Mouse (Mus musculus): ENCODE results near the gene Fah.

Gene Fah

DNA sequence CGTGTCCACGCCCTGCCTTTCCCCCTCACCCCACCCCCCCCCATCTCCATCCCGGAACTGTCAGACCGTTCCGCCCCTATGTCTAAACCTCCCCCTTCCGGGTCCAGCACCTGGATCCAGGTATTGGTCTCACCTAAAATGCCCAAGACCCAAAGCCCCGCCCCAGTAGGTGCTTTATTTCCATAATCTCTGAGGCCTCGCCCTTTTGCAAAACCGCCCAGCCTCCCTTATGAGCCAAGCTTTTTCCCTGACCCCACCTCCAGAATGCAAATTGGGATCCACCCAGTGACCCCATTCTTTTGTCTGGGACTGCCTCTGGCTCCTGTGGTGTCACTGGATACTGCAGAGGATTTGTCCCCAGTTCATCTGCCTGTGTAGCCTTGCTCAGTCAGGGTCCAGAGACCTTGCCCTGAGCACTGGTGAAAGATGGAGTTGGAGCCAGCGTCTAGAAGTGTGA is at the start of gene Fah:
Gene Fah, minus strand, starts transcription at position 430 of the 457 bp plus-strand sequence.
- 8% methylated on average over 10 of the region's 10 CpGs for WGBS

DNA sequence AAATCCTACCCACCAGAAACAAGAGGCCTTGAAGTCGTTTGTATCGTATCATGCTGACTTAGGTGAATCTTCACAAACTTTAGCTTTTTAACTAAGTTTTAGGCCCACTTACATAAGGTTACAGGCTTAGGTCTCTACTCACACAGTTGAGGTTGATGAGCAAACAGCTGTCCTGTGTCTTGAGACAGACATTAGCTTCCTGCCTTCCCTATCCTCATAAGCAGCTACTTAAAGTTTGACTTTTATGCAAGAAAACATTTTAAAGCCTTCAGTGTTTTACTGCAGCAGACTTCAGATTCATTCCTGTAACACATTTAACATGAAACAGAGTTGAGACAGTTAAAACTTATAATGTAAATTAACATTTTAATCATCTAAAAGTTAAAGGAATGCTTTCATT is 46.2 kb upstream of the Fah start:
- 80% methylated on average over 2 of the region's 2 CpGs for WGBS

DNA sequence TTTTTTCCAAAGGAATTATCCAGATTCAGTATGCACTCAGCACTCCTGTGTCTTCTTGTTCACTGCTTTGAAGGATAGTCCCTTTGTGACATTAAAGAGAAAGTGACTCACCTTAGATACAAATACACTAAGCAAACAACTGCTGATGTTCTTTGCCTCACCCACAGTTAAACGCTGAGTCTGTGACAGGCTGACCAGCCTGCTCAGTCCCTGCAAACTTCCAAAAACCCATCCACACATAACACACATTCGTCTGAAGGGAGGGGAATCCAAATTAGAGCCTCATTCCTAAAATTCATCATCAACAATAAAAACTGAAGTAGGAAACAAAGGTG is 45.4 kb upstream of the Fah start:
- WGBS, result 64% methylated on average over 2 of the region's 2 CpGs

DNA sequence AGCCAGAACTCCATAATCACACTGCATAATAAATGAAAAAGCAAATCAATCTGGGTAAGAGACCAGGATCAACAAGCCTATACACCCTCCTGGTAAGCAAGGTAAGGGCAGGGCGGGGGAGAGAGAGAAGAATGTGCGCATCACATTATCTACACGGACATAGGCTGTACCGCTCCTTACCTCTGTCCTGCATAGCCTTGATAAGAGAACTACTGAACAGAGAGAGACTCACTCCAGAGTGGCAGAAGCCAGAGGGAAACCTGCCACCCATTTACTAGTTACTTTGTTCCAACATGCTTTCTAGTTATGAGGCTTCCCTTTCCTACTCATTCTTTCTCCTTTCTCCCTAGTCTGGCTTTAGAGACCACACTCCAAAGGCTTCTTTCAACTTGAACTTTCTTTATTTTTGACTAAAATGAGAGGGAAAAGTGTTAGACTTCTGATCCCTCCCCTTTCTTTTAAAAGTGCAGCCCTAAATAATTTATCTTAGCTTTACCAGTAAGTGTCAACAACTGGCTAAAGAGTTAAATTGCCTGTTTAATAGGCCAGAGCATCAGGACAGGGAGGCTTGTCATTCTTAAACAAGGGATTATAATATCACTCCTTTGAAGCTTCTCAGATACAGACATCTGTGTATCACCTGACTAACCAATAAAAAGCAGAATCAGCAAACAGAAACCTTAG is 44.9 kb upstream of the Fah start:
- WGBS, result 91% methylated on average over 4 of the region's 4 CpGs

DNA sequence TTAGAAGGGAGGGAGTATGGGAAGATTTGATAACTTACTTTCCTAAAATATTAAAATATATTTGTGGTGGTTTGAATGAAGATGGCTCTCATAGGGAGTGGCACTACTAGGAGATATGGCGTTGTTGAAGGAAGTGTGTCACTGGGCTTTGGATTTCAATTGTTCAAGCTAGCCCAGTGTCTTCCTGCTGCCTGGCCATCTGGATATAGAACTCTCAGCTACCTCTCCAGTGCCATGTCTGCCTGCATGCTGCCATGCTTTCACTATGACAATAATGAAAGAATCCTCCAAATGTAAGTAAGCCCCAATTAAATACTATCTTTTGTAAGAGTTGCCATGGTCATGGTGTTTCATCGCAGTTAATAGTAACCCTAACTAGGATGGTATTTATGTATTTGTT is 42.5 kb upstream of the Fah start:
- 78% methylated on average over 2 of the region's 2 CpGs for WGBS

DNA sequence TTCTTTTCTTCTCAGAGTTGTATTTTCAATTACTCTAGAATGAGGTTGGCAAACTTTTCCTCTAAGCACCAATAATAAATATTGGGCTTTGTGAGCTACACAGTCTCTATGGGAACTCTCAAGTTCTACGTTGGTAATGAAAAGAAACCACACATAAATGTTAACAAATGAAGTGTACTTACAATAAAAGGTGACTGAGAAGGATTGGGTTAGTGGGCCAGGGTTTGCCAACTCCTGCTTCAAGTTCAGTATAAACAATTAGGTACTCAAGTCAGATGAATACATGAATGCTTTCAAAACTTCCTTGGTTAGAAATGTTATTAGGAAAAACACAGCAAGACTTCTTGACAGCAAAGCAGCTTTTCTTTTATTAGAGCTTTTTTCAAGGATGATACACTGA is 39.7 kb upstream of the Fah start:
- WGBS, result 56% methylated on average over 1 of the region's 1 CpGs

DNA sequence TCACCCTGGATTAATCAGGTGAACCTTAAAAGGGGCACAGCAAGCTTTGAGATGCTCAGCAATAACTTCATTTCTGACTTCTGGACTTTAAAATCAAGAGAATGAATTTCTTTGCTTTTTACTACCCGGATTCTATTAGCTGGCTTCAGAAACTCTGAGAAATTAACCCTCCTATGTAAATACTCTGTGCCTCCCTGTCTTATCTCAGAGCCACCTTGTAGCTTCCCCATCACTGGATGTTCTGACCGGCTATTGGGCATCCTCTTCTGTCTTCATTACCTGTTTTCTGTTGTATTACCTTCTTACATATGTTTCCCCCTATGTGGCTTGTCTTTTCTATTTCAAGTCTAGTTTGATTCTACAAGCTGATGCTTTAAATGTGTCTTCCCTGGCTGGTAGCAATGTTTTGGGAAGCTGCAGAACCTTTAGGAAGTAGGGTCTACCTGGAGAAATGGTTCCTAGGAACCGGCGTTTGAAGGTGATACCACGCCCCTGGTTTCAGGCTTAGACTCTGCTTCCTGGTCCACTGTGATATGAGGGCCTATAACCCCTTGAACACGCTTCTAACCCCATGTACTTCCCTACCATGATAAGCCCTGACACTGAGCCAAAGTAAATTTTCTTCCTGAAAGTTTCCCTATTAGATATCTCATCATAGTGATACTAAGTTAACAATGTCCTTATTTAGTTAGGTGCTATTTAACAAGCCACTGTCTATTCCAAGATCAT is 36.9 kb upstream of the Fah start:
- 97% methylated on average over 6 of the region's 6 CpGs for WGBS

DNA sequence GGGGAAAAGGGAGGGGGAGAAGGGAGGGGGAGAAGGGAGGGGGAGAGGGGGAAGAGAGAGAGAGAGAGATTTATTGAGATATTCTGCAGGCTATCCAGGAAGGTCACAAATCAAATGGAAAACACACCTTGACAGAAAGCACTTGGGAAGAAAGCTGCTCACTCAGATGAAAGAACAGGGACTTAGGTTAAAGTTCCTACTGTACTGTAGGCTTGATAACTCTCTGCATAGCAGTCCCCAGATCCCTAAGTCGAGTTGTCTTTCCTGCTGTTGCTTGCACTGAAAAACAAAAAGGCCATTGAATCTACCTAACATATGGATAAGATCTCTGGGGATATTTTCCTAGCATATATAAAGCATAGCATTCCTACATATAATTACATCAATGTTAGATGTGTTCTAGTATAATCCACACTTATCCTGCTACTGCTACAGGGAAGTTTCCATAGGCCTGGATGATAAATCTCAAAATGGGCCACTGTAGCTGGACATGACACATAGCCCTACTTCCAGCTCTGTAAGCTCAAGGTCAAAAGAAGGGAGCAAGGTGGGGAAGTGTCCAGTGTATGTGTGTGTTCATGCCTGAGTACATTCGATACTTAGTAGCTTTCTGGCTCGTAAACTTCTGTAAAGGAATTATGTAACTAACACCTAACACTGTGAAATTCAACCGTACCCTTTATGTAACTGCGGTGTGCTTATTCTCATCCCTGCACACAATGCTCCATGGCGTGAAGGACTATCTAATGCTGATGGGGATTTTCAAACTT is 35.8 kb upstream of the Fah start:
- WGBS, result 75% methylated on average over 6 of the region's 6 CpGs

DNA sequence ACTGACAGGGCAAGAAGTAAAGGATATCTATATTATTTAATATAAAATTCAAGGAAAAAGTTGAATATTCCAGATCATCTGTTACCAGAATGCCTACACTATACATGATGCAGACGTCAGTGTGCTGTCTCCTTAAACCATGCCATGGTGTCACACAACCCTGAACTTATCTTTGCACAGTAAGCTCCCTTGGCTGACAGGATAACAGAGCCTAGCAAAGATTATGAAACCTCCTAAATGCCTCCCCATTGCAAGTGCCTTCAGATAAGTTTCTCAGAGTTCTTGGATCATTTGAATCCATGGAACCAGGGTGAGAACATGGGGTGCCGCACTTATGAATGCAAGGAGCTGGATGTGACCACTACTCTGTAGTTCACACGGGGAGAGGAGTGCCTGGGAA is 25.4 kb upstream of the Fah start:
- WGBS, result 92% methylated on average over 3 of the region's 3 CpGs

DNA sequence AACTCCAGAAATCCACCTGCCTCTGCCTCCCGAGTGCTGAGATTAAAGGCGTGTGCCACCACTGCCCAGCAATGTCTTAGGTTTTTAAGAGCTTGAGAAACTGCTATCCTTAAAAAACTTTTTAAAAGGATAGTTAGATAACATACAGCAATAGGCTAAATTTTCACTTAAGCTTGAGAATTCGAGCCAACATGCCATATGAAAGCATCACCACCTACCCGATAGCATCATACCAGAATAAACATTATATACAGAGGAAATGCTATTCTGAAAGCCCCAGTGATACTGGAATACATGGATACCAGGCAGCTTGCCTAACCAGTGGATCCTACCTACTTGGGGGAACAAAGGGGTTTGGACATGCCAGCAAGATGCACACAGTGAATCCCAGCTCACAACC is 17.2 kb upstream of the Fah start:
- 63% methylated on average over 4 of the region's 4 CpGs for WGBS

DNA sequence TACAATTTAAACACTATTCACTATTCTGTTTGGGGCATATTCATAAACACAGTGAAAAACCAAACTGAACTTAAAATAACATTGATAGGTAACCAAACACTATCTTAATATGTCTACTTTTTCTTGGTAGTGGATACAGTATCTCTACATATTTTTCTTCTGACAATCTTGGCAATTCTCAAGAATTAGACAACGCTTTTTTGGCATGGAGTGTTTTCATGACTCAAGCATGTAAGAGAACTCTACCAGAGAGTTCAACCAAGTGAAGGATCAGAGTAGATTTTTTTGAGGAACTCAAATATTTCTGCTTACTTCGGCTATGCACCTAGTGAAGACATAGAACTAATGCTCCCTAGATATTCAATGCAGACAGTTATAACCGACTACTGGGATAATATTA is 14.4 kb upstream of the Fah start:
- WGBS, result 92% methylated on average over 3 of the region's 3 CpGs

DNA sequence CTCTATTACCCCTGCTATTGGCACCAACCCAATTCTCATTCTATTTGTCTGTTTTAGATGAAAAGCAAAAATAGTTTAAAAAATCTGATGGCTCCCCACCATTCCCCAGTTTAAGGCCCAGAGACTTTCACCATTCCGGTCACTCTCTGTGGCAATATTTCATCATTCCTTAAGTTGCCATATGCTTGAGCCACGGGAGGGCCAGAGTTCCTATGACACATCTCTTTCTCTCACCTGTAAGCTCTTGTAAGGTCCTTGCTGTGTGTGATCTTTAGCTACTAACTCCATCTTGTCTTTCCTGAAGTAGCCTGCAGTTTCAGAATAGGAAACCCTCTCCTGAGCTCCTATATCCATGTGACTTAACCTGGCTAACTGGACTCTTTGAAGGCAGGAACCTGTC is 12.4 kb upstream of the Fah start:
- 95% methylated on average over 2 of the region's 2 CpGs for WGBS

DNA sequence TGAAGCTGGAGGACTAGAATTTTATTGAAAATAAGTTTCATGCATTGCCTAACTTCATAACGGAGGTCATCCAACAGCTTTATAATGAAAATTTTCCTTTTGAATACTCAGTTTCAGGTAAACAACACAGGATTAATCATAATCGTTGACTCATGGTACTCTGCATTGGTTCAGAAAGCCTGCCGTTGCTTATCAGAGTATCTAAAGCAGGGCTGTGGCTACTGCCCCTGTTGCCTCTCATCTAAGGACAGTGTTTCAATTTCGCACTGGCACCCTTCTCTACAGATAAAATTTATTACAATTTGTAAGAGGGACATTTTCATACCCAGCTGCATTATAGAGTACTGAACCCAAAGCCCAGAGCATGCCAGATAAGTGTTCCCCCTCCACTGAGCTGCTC is 5.9 kb upstream of the Fah start:
- 86% methylated on average over 4 of the region's 4 CpGs for WGBS

DNA sequence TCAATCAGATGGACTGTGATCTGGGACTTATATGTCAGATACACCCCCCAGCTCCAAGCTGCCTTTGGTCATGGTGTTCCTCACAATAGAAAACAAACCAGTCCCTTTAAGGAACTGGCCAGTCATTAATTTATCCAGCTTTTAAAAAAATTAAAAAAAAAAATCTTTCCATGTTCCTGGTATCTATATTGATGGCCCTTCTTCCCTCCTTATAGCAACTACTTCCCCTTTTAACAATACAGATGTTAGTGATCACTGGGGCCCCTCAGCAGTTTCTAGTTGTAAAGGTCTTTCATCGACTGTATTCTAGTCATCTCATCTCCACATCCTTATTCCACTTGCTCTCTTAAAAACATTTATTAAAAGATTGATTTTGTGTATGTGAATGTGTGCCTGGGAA is 5.1 kb upstream of the Fah start:
- WGBS, result 88% methylated on average over 1 of the region's 1 CpGs

DNA sequence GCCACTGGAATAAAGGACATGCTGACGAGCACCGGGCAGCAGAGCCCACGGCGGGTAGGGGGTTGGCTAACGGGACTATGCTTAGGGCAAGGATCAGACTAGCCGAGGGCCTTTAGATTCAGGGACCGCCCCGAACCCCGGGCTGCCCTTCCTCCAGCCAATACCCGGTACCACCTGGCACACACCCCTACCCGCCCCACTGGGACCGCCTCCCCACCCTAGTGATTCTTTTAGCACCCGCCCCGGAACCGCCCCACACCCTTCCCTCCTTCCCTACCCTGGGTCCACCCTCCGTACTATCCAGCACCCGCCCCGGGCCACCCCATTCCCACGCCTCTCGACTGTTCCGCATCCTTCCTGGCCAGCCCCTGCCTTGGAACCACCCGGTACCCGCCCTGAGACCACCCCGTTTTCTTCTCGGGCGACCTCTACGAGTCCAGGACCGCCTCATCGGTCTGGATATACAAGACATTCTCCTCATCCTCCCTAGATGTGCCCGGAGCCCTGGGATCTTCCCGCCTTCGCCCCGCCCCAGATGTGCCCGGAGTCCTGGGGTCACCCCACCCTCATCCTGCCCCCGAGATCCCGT is 724 bp downstream of the Fah start:
- WGBS, result under 1% methylated on average over 35 of the region's 36 CpGs

DNA sequence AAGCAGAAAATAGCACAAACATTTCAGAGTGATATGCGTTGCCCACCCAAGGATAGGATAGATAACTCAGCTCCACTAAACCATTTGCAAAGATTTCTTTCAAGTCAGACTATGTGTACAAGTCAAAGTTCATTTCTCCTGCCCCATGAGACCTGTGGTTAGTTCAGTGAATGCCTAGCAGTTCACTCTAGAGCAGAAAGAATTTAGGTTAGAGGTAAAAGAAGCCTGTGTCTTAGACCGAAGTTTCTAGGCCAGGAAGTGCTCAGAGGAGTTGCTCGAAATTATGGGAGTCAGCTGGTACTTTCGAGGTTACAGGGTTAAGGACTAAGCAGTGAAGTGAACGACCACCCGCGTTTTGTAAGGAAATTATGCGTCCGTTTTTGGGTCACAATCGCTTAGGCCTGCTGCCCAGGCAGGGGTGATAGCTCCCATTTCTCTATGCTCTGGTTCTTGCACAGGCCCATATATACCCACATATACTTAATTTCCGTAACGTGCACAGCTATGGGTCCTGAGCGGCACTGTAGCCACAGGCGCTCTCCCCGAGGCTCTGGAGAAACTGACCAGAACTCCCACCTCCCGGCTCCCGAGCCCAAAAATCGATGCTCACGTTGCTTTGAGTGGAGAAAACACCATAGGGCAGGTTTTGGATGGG is 1.4 kb downstream of the Fah start:
- WGBS, result 9% methylated on average over 19 of the region's 19 CpGs

DNA sequence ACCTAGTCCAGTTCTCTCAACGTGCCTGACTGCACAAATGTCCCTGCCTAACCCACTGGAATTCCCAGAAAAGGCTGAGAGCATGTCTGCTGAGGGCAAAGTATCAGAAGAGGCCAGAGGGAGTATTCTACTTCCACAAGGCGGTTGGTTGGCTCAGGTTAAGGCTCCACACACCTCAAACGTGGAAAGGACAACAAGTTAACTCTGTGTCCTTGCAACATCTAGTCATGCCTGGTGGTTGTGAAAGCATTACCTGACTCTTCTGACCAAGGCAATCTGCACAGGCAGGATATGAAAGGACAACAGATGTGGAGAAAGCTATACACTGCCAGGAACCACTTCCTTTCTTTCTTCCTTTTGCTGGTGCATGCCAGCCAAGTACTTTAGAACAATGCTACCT is 2.0 kb downstream of the Fah start:
- 72% methylated on average over 3 of the region's 3 CpGs for WGBS

DNA sequence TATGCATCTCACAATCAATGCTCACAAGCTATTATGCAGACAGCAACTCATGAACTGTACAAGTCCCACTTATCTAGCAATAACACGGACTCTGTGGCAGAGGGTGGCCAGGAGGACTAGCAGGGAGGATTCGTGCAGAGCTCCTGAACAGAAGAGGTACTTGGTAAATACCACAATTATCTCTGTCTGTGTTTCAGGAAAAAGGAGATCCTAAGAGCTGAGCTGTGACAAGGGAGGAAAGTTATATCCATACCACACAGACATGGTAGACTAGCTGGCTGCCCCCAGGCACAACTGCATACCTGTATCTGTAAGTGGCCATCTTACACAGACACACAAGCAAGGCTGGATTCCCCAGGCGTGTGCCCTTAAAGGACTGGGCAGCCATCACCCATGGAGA is 5.2 kb downstream of the Fah start:
- WGBS, result 91% methylated on average over 3 of the region's 3 CpGs

DNA sequence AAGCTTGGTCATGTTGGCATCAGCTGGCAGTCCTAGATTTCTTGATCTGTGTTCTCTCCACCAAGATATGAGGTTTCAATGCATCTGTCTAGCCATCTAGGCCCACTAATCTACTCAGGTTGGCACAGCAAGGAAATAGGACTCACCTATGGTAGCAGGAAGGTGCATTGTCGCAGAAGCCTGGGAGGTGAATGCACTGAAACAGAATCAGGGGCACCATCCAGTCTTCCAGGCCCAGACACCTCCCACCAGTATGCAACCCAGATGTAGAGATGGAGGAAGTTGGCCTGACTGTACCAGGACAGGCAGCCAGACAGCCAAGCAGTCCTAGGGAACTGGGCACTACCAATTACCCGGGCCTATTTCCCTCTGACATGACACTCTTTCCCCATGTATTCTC is 5.9 kb downstream of the Fah start:
- WGBS, result 93% methylated on average over 2 of the region's 2 CpGs

DNA sequence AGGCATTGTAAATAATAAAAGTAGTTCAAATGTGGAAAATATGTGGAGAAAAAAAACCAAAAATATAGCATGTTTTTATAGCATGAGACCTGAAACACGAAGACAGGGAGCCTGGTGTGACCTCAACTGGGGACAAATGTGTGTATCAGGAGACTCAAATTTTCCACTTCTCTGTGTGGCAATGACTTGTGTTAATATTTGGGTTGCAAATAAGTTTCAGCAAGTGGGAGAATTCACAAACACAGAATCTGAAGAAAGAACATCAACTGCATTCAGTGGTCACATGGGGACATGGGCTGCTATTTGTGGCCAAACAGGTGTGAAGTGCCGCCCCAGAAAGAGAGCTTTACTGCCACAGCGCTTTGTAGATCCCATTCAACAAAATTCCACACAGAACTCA is 9.9 kb downstream of the Fah start:
- 83% methylated on average over 3 of the region's 3 CpGs for WGBS

DNA sequence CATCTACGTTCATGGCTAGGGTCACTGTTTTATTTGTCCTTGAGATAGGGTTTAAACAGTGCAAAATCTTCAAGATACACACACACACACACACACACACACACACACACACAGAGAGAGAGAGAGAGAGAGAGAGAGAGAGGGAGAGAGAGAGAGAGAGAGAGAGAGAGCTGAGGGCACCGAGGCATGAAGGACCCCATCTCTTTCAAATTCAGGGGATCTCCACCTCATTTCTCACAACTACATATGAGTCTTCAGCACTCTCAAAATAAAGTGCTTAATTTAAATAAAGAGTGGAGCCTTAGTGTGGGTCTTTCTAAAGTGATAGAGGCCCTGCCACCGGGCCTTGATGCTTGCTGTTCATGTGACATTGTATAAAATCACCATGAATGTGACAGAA is 10.5 kb downstream of the Fah start:
- WGBS, result 90% methylated on average over 3 of the region's 3 CpGs
